Mouse (Mus musculus) cerebellum, adult 18-20 months (tissue): ENCODE data around the gene Iqcb1.

Source experiments
- DNase-seq, 2 experiments: peaks; one replicate each; pipeline ENCODE4 v3.0.0; 2021

Gene Iqcb1

GRCm38 (mm10) chr16:36875276-36875851 lies 47.2 kb downstream of the Iqcb1 start:
- peak in 1 of 2 experiments; percentile 65 for DNase-seq

GRCm38 (mm10) chr16:36877316-36877715 lies 49.1 kb downstream of the Iqcb1 start:
- DNase-seq: no peak

GRCm38 (mm10) chr16:36882737-36883343 lies 54.7 kb downstream of the Iqcb1 start:
- peak; percentile 55 to 62 for DNase-seq

- DNase-seq: no peak
Observed at GRCm38 (mm10) chr16:36884881-36885280, 56.7 kb downstream of the Iqcb1 start.

- no peak for DNase-seq
Observed at GRCm38 (mm10) chr16:36885912-36886311, 57.7 kb downstream of the Iqcb1 start.

GRCm38 (mm10) chr16:36887546-36887945 lies 59.4 kb downstream of the Iqcb1 start:
- no peak for DNase-seq

GRCm38 (mm10) chr16:36890559-36890958 lies 62.4 kb downstream of the Iqcb1 start:
- DNase-seq: no peak

GRCm38 (mm10) chr16:36891415-36891814 lies 63.2 kb downstream of the Iqcb1 start:
- no peak for DNase-seq

GRCm38 (mm10) chr16:36893317-36893716 lies 65.1 kb downstream of the Iqcb1 start:
- no peak for DNase-seq

GRCm38 (mm10) chr16:36896712-36897111 lies 68.5 kb downstream of the Iqcb1 start:
- DNase-seq: no peak

- DNase-seq: no peak
Observed at GRCm38 (mm10) chr16:36903156-36903555, 75.0 kb downstream of the Iqcb1 start.

- DNase-seq: no peak
Observed at GRCm38 (mm10) chr16:36911909-36912308, 83.7 kb downstream of the Iqcb1 start.

GRCm38 (mm10) chr16:36912311-36912710 lies 84.1 kb downstream of the Iqcb1 start:
- no peak for DNase-seq

GRCm38 (mm10) chr16:36914195-36914594 lies 86.0 kb downstream of the Iqcb1 start:
- no peak for DNase-seq

- DNase-seq: no peak
Observed at GRCm38 (mm10) chr16:36918505-36918904, 90.3 kb downstream of the Iqcb1 start.

- no peak for DNase-seq
Observed at GRCm38 (mm10) chr16:36920410-36920809, 92.2 kb downstream of the Iqcb1 start.

- DNase-seq: no peak
Observed at GRCm38 (mm10) chr16:36921067-36921613, 93.0 kb downstream of the Iqcb1 start.

GRCm38 (mm10) chr16:36921980-36922379 lies 93.8 kb downstream of the Iqcb1 start:
- no peak for DNase-seq
